Mouse (Mus musculus): ENCODE data around the gene AA467197.

GRCm38 (mm10) chr2:122617792-122618191 lies 19.0 kb upstream of the AA467197 start:
- TF ChIP-seq CTCF (IDR thresholded peaks at IDR 0.05; ENCODE audit: control insufficient read depth, insufficient read depth, low read length), result no peak
- TF ChIP-seq POLR2A (IDR thresholded peaks at IDR 0.05; ENCODE audit: borderline replicate concordance, control insufficient read depth, low read depth, low read length), result no peak

All from bone marrow, adult 2 months (tissue).